Comparison of ENCODE assay signal across 8 mouse cellular contexts in the genomic region with DNA sequence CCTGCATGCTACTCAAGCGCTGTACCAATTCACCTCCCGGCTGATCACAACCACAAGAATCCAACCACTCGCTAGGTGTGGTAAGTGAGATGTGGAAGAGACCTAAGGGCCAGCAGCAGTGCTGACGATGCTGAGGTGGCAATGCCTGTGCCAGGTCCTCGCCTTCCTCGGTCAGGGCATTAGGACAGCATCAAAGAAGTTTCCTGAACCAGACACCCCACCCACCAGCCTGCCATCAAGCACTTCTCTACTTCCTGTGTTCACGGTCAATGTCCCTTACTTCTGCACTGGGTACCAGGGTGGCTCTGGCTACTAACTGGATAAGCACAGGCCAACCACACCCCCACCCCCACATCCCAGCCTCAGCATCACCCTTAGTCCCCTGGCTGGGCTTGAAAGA.
A peak's percentile ranks its signal among the peaks of the same experiment; 100 is the strongest.
DNase-seq lines count a peak whose midpoint lies in the region; ATAC-seq and TF ChIP-seq lines count a peak whose summit lies in the region.
"Had no signal": no experiment of that assay in that cellular context is flagged by ENCODE, and none has a peak within 500 bp of the region (broad histone marks: within the 10 kb centered on the region; RNA-seq: fewer than 3 reads in every experiment).

No protein-coding gene starts in this region.

- no peak overlapping the region for H3K4me3 ChIP-seq in liver, embryonic 16.5 days (ENCODE audit: low read depth, low read length)
- no peak overlapping the region for H3K4me3 ChIP-seq in liver, embryonic 11.5 days (ENCODE audit: low read depth, low read length)
- H3K4me3 ChIP-seq in bone marrow macrophage, adult 2 months (ENCODE audit: insufficient read depth, low read length): no peak overlapping the region
- H3K4me3 ChIP-seq in hindbrain, embryonic 13.5 days: no peak overlapping the region

- peak overlapping the region; percentile 2; the same call in 1 of the 2 replicates for H3K27ac ChIP-seq in liver, embryonic 16.5 days (ENCODE audit: low read length)
- no peak overlapping the region for H3K27ac ChIP-seq in liver, embryonic 11.5 days (ENCODE audit: low read depth, low read length)
- peak overlapping the region; percentile 63 for H3K27ac ChIP-seq in bone marrow macrophage, adult 2 months (ENCODE audit: insufficient read depth, low read depth, low read length)
- H3K27ac ChIP-seq in hindbrain, embryonic 13.5 days: peak overlapping the region; percentile 81

- WGBS in liver, embryonic 16.5 days (ENCODE audit: insufficient replicate concordance): 67% methylated on average over 7 of the region's 7 CpGs
- WGBS in liver, embryonic 11.5 days: 75% methylated on average over 7 of the region's 7 CpGs
- 92% methylated on average over 7 of the region's 7 CpGs for WGBS in hindbrain, embryonic 13.5 days

- no peak overlapping the region for H3K9ac ChIP-seq in liver, embryonic 16.5 days (ENCODE audit: low read depth, low read length)
- no peak overlapping the region for H3K9ac ChIP-seq in liver, embryonic 11.5 days (ENCODE audit: low read depth, low read length)
- no peak overlapping the region for H3K9ac ChIP-seq in hindbrain, embryonic 13.5 days

- ATAC-seq in liver, embryonic 16.5 days (ENCODE audit: low read depth): no peak
- ATAC-seq in liver, embryonic 11.5 days (replicated peaks; ENCODE audit: low FRiP score): no peak
- no peak for ATAC-seq in hindbrain, embryonic 13.5 days (ENCODE audit: low FRiP score)
- ATAC-seq: Patski had no signal

- intact Hi-C loops in left cerebral cortex, postnatal 4 days (cut with DNase I): no loop called here

- H3K4me1 ChIP-seq in liver, embryonic 16.5 days (ENCODE audit: control insufficient read depth, low read depth, low read length): peaks cover 21% of the 10 kb centered on the region
- peaks cover 41% of the 10 kb centered on the region for H3K4me1 ChIP-seq in liver, embryonic 11.5 days (replicated peaks; ENCODE audit: control insufficient read depth, insufficient read depth, low read length)
- H3K4me1 ChIP-seq in bone marrow macrophage, adult 2 months (ENCODE audit: control insufficient read depth, insufficient read depth, low read length): peaks cover 33% of the 10 kb centered on the region
- peaks cover 37% of the 10 kb centered on the region for H3K4me1 ChIP-seq in hindbrain, embryonic 13.5 days (replicated peaks)

- H3K36me3 ChIP-seq in liver, embryonic 16.5 days (ENCODE audit: control insufficient read depth, insufficient read depth): peaks cover 2% of the 10 kb centered on the region; the same call in 1 of the 2 replicates
- H3K36me3 ChIP-seq in liver, embryonic 11.5 days (ENCODE audit: control insufficient read depth, insufficient read depth, low read length): no peaks in the 10 kb centered on the region; the same call in 1 of the 2 replicates
- peaks cover 25% of the 10 kb centered on the region for H3K36me3 ChIP-seq in hindbrain, embryonic 13.5 days

- TF ChIP-seq POLR2A in bone marrow macrophage, adult 2 months (IDR thresholded peaks at IDR 0.05; ENCODE audit: borderline replicate concordance, low read depth, low read length): no peak

- TF ChIP-seq CTCF in bone marrow macrophage, adult 2 months (IDR thresholded peaks at IDR 0.05; ENCODE audit: low read depth, low read length): no peak

- no peaks in the 10 kb centered on the region for H3K27me3 ChIP-seq in liver, embryonic 16.5 days (ENCODE audit: control insufficient read depth, insufficient read depth, low read depth, low read length)
- no peaks in the 10 kb centered on the region for H3K27me3 ChIP-seq in liver, embryonic 11.5 days (replicated peaks; ENCODE audit: control insufficient read depth, insufficient read depth, low read length)
- H3K27me3 ChIP-seq in hindbrain, embryonic 13.5 days: no peaks in the 10 kb centered on the region
- H3K27me3 ChIP-seq: Patski had no signal

- no peak overlapping the region for H3K4me2 ChIP-seq in liver, embryonic 16.5 days (ENCODE audit: low read depth, low read length)
- H3K4me2 ChIP-seq in liver, embryonic 11.5 days: no peak overlapping the region
- H3K4me2 ChIP-seq in hindbrain, embryonic 13.5 days: no peak overlapping the region

- H3K9me3 ChIP-seq in liver, embryonic 16.5 days (replicated peaks; ENCODE audit: control insufficient read depth, low read length): no peaks in the 10 kb centered on the region
- H3K9me3 ChIP-seq in liver, embryonic 11.5 days (ENCODE audit: control insufficient read depth, low read length): no peaks in the 10 kb centered on the region
- no peaks in the 10 kb centered on the region for H3K9me3 ChIP-seq in hindbrain, embryonic 13.5 days

- DNase-seq in liver, embryonic 11.5 days (ENCODE audit: low spot score): no peak
- peak; percentile 75 to 86 for DNase-seq in natural killer cell, adult 2 months (ENCODE audit: low spot score in 2 of 2)
- DNase-seq in left cerebral cortex, postnatal 4 days: no peak
- no peak for DNase-seq in kidney, adult 8-10 months

Comparison
In these comparisons a context has a peak if more than half of its experiments do, and no peak if none do; other contexts are left out.
1. DNase-seq: peak in natural killer cell, adult 2 months (2 of 2); none in liver, embryonic 11.5 days (single experiment), left cerebral cortex, postnatal 4 days (single experiment) and kidney, adult 8-10 months (0 of 2).